Mouse (Mus musculus): ENCODE results near the gene Ncoa6. TPM values are rescaled to one million over a fixed set of nuclear protein-coding genes. Genes with fewer than 3 reads are reported as not detected.

Ncoa6 gene
- polyA plus RNA-seq (2012; rRNA removed; ENCODE audit: low replicate concordance) = 4.4 and 14.0 TPM in 2 replicates

GRCm38 (mm10) chr2:155473570-155474088, at the start of gene Ncoa6:
TSS of gene Ncoa6 (minus strand) at chr2:155473894.

GRCm38 (mm10) chr2:155517455-155518423, 44.0 kb upstream of the Ncoa6 start, which contains the start of the genes Acss2 and Ggt7:
TSS of gene Acss2 (plus strand) at chr2:155517948.
TSS of gene Ggt7 (minus strand) at chr2:155518237.

GRCm38 (mm10) chr2:155380261-155381059, 93.2 kb downstream of the Ncoa6 start, which contains the start of gene Trp53inp2:
TSS of gene Trp53inp2 (plus strand) at chr2:155381059.

GRCm38 (mm10) chr2:155356971-155357591, 116.6 kb downstream of the Ncoa6 start, which contains the start of gene Pigu:
TSS of gene Pigu (minus strand) at chr2:155357430.

Other genes with a start within 250 kb of the Ncoa6 start
- 88.4 and 90.7 TPM in 2 replicates for gene Dynlrb1, start 237.4 kb downstream of the Ncoa6 start, polyA plus RNA-seq (2012; rRNA removed; ENCODE audit: low replicate concordance)
- gene Map1lc3a, start 197.6 kb downstream of the Ncoa6 start, polyA plus RNA-seq (2012; rRNA removed; ENCODE audit: low replicate concordance) = 197 and 362 TPM in 2 replicates
- gene Pigu, start 116.5 kb downstream of the Ncoa6 start, polyA plus RNA-seq (2012; rRNA removed; ENCODE audit: low replicate concordance) = 15.7 and 18.5 TPM in 2 replicates
- 138 and 190 TPM in 2 replicates for gene Trp53inp2, start 92.8 kb downstream of the Ncoa6 start, polyA plus RNA-seq (2012; rRNA removed; ENCODE audit: low replicate concordance)
- gene Acss2, start 44.1 kb upstream of the Ncoa6 start, polyA plus RNA-seq (2012; rRNA removed; ENCODE audit: low replicate concordance) = 16.0 and 17.6 TPM in 2 replicates
- 7.9 and 11.8 TPM in 2 replicates for gene Ggt7, start 44.3 kb upstream of the Ncoa6 start, polyA plus RNA-seq (2012; rRNA removed; ENCODE audit: low replicate concordance)
- gene Gss, start 118.9 kb upstream of the Ncoa6 start, polyA plus RNA-seq (2012; rRNA removed; ENCODE audit: low replicate concordance) = 73.2 and 195 TPM in 2 replicates
- gene Myh7b, start 137.3 kb upstream of the Ncoa6 start, polyA plus RNA-seq (2012; rRNA removed; ENCODE audit: low replicate concordance) = 0.04 and 0.15 TPM in 2 replicates
- gene Trpc4ap, start 218.5 kb upstream of the Ncoa6 start, polyA plus RNA-seq (2012; rRNA removed; ENCODE audit: low replicate concordance) = 105 and 143 TPM in 2 replicates